Mouse (Mus musculus) frontal cortex, postnatal 10 days (tissue): ENCODE data around the gene Slco2a1.
"Not testable (repeated sequence)": the region's sequence is repeated elsewhere in the genome, so short reads cannot be mapped to it uniquely, and the experiment has no call there.

Experiments used
- DNase-seq, 2 experiments: peaks; one replicate each; pipeline ENCODE4 v3.0.0; 2022; ENCODE audit warnings: low spot score in 2 of 2, mixed read lengths in 1 of 2

Gene Slco2a1

GRCm38 (mm10) chr9:103086736-103087135 is 98.2 kb downstream of the Slco2a1 start:
- no peak for DNase-seq

GRCm38 (mm10) chr9:103087301-103087700 is 98.8 kb downstream of the Slco2a1 start:
- DNase-seq = no peak

GRCm38 (mm10) chr9:103088661-103089060 is 100.1 kb downstream of the Slco2a1 start:
- no peak for DNase-seq

GRCm38 (mm10) chr9:103090116-103090875 is 101.8 kb downstream of the Slco2a1 start:
- DNase-seq = no peak

GRCm38 (mm10) chr9:103091039-103091883 is 102.7 kb downstream of the Slco2a1 start:
- no peak for DNase-seq

- peak in 1 of 2 experiments; percentile 72 for DNase-seq
These were observed 103.7 kb downstream of the Slco2a1 start for GRCm38 (mm10) chr9:103092248-103092647.

- DNase-seq = no peak
These were observed 105.2 kb downstream of the Slco2a1 start for GRCm38 (mm10) chr9:103093681-103094080.

- DNase-seq = not testable (repeated sequence)
These were observed 119.9 kb downstream of the Slco2a1 start for GRCm38 (mm10) chr9:103108341-103108798.

- DNase-seq = no peak
These were observed 120.6 kb downstream of the Slco2a1 start for GRCm38 (mm10) chr9:103108943-103109670.

GRCm38 (mm10) chr9:103109911-103110310 is 121.4 kb downstream of the Slco2a1 start:
- DNase-seq = no peak

GRCm38 (mm10) chr9:103110727-103111501 is 122.4 kb downstream of the Slco2a1 start:
- no peak for DNase-seq

- peak in 1 of 2 experiments; percentile 80 for DNase-seq
These were observed 123.3 kb downstream of the Slco2a1 start, which contains the start of gene Rab6b for GRCm38 (mm10) chr9:103111621-103112470. Rab6b (plus strand) TSS chr9:103111787.

- peak in 1 of 2 experiments; percentile 47 for DNase-seq
These were observed 124.2 kb downstream of the Slco2a1 start for GRCm38 (mm10) chr9:103112471-103113271.

GRCm38 (mm10) chr9:103113351-103113750 is 124.8 kb downstream of the Slco2a1 start:
- no peak for DNase-seq

- DNase-seq = no peak
These were observed 125.8 kb downstream of the Slco2a1 start for GRCm38 (mm10) chr9:103114326-103114725.

GRCm38 (mm10) chr9:103114901-103115300 is 126.4 kb downstream of the Slco2a1 start:
- DNase-seq = peak in 1 of 2 experiments; percentile 8

GRCm38 (mm10) chr9:103116941-103117340 is 128.4 kb downstream of the Slco2a1 start:
- peak in 1 of 2 experiments; percentile 7 for DNase-seq

GRCm38 (mm10) chr9:103117495-103117894 is 129.0 kb downstream of the Slco2a1 start:
- no peak for DNase-seq

GRCm38 (mm10) chr9:103117951-103118350 is 129.4 kb downstream of the Slco2a1 start:
- no peak for DNase-seq
